Mouse (Mus musculus): ENCODE data around the gene Ntf5.
"Not testable (repeated sequence)": the region's sequence is repeated elsewhere in the genome, so short reads cannot be mapped to it uniquely, and the experiment has no call there.

Gene Ntf5

DNA sequence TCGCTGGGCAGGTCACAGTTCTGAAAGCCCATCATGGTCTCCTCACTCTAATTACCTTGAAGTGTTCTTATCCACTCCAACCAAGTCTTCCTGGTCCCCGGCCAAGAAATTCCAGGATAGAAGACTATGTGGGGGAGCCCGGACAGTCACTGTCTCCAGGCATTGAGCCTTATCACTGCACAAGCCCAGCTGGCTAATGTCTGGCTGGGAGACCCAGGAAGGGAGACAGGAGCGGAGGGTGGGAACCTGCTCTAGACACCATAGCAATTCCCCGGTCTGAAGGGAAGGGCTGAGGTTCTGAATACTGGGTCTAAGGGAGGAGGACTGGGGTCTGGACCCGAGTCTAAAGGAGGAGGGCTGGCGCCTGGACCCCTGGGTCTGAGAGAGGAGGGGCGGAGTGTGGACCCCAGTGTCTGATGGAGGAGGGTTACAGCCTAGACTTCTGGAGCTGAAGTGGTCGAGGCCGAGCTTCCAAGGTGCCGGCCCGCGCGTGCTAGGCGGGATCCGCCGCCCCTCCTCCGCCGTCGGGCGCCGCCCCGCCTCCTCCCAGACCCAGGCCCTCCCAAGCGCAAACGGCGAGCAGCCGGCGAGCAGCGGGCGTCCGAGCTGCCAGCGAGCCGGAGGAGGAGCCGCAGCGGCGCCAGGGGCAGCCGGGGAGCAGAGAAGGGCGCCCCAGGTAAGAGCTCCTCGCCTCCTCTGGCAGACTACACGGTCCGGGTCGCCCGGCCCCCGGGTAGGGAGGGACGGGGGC, at the start of gene Ntf5:
Ntf5 (plus strand) TSS at position 583 of the 751 bp plus-strand sequence.
- DNase-seq (ENCODE audit: low spot score) = no peak

- no peak for DNase-seq (ENCODE audit: low spot score)
Measured at GRCm38 (mm10) chr7:45363983-45364382, 49.5 kb upstream of the Ntf5 start.

- DNase-seq (ENCODE audit: low spot score) = no peak
Measured at GRCm38 (mm10) chr7:45365742-45366651, 47.5 kb upstream of the Ntf5 start.

DNA sequence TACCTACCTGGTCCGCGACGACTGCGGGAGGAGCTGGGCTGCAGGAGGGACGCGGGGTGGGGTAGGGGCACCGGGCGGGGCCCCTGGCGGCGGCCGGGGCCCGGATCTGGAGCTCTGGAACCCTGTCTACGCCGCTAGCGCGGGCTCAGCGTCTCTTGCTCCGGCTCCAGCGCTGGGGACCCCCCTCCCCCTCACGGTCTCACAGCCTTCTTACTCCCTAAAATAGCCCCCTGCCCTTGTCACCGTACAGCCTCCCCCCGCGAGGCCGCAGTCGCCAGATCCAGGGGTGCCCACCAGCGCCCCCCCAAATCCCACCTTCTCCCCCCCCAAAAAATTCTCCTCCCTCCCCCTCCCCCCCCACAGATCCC, 46.9 kb upstream of the Ntf5 start, which contains the start of gene Ppfia3:
Ppfia3 (minus strand) TSS at position 368 of the 368 bp plus-strand sequence.
- DNase-seq (ENCODE audit: low spot score) = no peak

- peak; percentile 96 for DNase-seq (ENCODE audit: low spot score)
Measured at GRCm38 (mm10) chr7:45367020-45367880, 46.2 kb upstream of the Ntf5 start.

DNA sequence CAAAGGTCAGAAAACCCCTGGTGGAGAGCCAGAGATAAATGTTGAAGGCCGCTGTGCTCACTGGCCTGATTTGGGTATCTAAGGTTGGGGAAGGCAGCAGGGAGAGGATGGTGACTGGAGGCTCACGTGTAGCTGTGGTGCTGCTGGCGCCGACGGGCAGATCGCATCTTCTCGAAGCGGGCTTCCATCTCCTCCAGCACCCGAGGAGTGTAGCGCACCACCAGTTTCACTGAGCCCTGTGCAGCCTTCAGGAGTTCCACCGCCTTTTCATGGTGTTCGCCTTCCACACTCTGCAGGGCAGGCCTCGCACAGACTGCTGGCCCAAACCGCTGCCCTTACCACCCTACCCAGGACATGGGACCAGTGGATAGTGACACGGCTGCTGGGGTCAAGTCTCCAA, 45.3 kb upstream of the Ntf5 start:
- no peak for DNase-seq (ENCODE audit: low spot score)

DNA sequence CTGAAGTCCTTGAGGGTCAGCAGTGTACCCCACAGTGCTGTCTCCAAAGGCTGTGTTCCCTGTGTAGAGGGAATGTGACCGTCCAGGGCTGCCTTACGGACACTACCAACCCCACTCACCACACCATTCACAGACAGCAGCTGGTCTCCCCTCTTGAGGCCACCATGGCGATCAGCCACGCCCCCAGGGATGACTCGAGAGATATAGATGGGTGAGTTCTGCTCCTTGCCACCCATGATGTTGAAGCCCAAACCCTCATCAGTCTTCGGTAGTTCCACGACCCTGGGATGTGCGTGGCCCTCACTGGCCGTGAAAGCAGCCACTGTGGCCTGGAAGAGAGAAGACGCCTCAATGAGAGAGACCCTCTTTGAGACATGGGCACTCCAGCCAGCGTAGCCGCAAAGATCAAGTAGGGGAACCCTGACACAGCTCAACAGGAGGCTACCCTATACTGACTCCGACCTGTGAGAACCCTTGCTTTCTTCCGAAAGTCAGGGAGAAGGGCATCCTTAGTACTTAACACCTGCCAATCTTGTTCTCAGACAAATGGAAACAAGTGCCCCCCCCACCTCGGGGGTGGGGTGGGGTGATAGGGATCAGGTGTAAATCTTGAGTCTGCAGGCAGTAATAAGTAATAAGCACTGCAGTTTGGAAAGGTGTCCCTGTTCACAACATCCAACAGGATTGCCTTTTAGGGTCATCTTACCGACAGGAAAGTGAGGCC, 44.3 kb upstream of the Ntf5 start:
- DNase-seq (ENCODE audit: low spot score) = no peak

- DNase-seq (ENCODE audit: low spot score) = no peak
Measured at GRCm38 (mm10) chr7:45369836-45370474, 43.5 kb upstream of the Ntf5 start.

DNA sequence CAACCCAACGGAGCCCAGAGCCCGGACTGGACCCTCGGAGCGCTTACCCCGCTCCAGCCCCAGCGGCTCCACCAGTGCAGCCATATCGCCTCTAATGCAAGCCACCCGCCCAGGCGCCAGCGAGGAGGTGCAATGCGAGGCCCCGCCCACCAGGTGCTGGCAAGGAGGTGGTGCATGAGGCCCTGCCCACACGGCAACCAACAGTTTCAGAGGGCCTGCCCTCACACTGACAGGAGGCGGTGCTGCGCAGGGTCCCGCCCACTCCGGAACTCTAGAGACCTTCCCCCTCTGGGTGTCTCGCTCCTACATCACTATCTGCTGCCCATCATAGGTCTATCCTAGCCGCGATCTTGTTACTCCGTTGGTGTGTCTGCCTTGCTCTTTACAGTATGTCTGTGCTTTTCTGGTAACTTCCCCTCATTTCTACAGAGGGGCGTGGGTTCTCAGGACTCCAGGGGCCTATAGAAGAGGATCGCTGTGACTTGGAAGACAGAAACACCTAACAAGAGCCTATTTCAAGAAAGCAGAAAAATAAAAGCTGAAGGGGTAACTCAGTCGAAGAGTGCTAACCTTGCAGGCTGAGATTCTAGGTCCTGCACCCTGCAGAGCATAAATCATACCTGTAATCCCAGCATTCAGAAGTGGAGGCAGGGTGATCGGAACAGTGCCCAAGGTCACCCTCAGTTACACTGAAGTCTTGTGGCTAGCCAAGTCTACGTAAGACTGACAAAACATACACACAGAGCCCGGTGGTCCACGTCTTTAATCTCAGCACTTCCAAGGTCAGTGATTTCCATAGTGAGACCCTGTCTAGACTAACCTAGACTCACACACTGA, 42.8 kb upstream of the Ntf5 start, which contains the start of gene Lin7b:
Lin7b (minus strand) TSS at position 109 of the 837 bp plus-strand sequence.
- DNase-seq (ENCODE audit: low spot score) = peak; percentile 76

GRCm38 (mm10) chr7:45372371-45372770, 41.1 kb upstream of the Ntf5 start:
- DNase-seq (ENCODE audit: low spot score) = no peak

GRCm38 (mm10) chr7:45374620-45375019, 38.9 kb upstream of the Ntf5 start:
- no peak for DNase-seq (ENCODE audit: low spot score)

- DNase-seq (ENCODE audit: low spot score) = no peak
Measured at GRCm38 (mm10) chr7:45376057-45376456, 37.4 kb upstream of the Ntf5 start.

DNA sequence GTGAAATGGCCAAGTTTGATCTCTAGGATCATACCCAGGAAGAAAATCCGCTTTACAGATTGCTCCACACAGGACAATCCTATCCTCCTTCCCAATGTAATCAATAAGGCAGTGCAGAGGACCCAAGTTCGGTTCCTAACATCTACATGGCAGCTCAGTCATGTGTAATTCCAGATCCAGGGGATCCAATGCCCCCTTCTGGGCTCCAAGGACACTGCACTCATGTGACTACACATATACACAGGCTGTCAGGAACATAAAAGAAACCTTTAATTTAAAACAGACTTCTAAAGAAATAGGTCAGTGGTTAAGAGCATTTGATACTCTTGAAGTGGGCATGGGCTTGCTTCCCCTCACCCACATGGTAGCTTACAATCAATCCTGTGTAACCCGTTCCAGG, 27.4 kb upstream of the Ntf5 start:
- DNase-seq (ENCODE audit: low spot score) = no peak

- no peak for DNase-seq (ENCODE audit: low spot score)
Measured at GRCm38 (mm10) chr7:45395129-45395541, 18.4 kb upstream of the Ntf5 start.

DNA sequence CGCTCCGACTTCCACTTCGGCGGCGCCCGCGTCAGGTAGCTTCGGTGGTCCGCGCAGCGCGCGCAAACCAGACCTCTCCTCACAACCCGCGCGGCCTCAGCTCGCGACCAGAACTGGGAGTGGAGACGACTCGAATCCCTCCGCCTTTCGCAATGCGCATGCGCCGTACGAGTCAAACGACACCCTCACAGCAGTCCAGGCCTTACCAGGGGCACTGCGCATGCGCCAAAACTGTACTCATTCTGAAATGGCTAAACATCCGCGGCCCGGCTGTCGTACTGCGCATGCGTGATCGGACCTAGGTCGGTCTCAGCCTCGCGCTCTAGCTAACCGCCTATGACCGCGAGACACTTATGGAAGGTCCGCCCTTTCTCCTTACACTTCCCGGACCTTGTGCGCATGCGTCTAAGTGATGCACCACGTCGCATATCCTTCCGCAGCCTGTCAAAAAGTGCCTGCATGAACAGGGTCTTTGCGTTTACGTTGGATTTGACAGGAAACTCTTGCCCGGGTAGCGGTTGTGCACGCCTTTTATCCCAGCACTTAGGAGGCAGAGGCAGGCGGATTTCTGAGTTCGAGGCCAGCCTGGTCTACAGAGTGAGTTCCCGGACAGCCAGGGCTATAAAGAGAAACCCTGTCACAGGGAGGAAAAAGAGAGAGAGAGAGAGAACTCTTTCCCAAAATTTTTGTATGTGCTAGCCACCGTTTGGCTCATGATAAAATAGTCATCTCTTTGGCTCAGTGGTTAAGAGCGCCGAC, 17.7 kb upstream of the Ntf5 start, which contains the start of gene Snrnp70:
Snrnp70 (minus strand) TSS at position 165 of the 759 bp plus-strand sequence.
- DNase-seq (ENCODE audit: low spot score) = peak; percentile 100

DNA sequence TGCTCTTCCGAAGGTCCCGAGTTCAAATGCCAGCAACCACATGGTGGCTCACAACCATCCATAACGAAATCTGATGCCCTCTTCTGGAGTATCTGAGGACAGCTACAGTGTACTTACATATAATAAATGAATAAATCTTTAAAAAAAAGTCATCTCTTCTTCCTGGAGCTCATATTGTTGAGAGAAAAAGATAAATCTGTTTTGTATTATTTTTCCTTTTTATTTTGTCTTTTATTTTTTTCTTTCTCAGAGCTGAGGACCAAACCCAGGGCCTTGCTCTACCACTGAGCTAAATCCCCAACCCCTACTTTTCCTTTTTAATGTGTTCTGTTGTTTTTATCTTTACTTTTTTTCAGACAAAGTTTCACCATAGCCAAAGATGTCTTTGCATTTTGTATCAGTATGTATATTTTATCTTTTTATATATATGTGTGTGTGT, 17.1 kb upstream of the Ntf5 start:
- DNase-seq (ENCODE audit: low spot score) = not testable (repeated sequence)

GRCm38 (mm10) chr7:45396787-45397186, 16.7 kb upstream of the Ntf5 start:
- no peak for DNase-seq (ENCODE audit: low spot score)

- no peak for DNase-seq (ENCODE audit: low spot score)
Measured at GRCm38 (mm10) chr7:45401521-45402085, 11.9 kb upstream of the Ntf5 start.
